20 mouse cellular contexts compared by ENCODE assay signal in genomic region chr9:119164743-119165142, GRCm38 (mm10). TPM values are rescaled to one million over a fixed set of nuclear protein-coding genes. Genes with fewer than 3 reads are reported as not detected.
A peak's percentile ranks its signal among the peaks of the same experiment; 100 is the strongest.
DNase-seq lines count a peak whose midpoint lies in the region; ATAC-seq and TF ChIP-seq lines count a peak whose summit lies in the region.
"Had no signal": no experiment of that assay in that cellular context is flagged by ENCODE, and none has a peak within 500 bp of the region (broad histone marks: within the 10 kb centered on the region; RNA-seq: fewer than 3 reads in every experiment).

No protein-coding gene starts in this region.

- H3K9me3 ChIP-seq in intestine, embryonic 16.5 days (ENCODE audit: control insufficient read depth, low read length), result no peaks in the 10 kb centered on the region
- H3K9me3 ChIP-seq in intestine, embryonic 15.5 days, result no peaks in the 10 kb centered on the region
- H3K9me3 ChIP-seq: embryonic facial prominence, embryonic 13.5 days had no signal

- no peaks in the 10 kb centered on the region for H3K36me3 ChIP-seq in intestine, embryonic 16.5 days (ENCODE audit: control insufficient read depth, insufficient read depth, low read length)
- H3K36me3 ChIP-seq in intestine, embryonic 15.5 days, result no peaks in the 10 kb centered on the region
- H3K36me3 ChIP-seq: embryonic facial prominence, embryonic 13.5 days; neural tube, embryonic 13.5 days had no signal

- peak; percentile 51 to 53 for DNase-seq in urinary bladder, adult 18-20 months (ENCODE audit: low spot score in 2 of 2)
- DNase-seq in urinary bladder, postnatal 4 days (ENCODE audit: low spot score in 2 of 2), result no peak
- DNase-seq in kidney, postnatal 14 days, result peak; percentile 61
- DNase-seq in yolk sac, embryonic 10.5 days (ENCODE audit: low spot score), result peak; percentile 59
- DNase-seq in layer of hippocampus, adult 2 months (ENCODE audit: low spot score in 2 of 2), result no peak
- no peak for DNase-seq in T-cell, adult 2 months (ENCODE audit: low spot score)
- DNase-seq: cerebellum, adult 11-12 months; retina, postnatal 1 day had no signal

- H3K4me3 ChIP-seq in intestine, embryonic 16.5 days (ENCODE audit: low read length), result no peak overlapping the region
- H3K4me3 ChIP-seq in intestine, embryonic 15.5 days (replicated peaks), result no peak overlapping the region
- no peak overlapping the region for H3K4me3 ChIP-seq in layer of hippocampus, adult 2 months
- H3K4me3 ChIP-seq: embryonic facial prominence, embryonic 13.5 days; neural tube, embryonic 13.5 days had no signal

- no peak overlapping the region for H3K9ac ChIP-seq in intestine, embryonic 16.5 days (ENCODE audit: low read depth, low read length)
- H3K9ac ChIP-seq in intestine, embryonic 15.5 days, result no peak overlapping the region
- H3K9ac ChIP-seq: embryonic facial prominence, embryonic 13.5 days; hindbrain, embryonic 14.5 days; neural tube, embryonic 13.5 days had no signal

- no peak overlapping the region for H3K27ac ChIP-seq in intestine, embryonic 16.5 days (ENCODE audit: low read length)
- H3K27ac ChIP-seq in intestine, embryonic 15.5 days, result no peak overlapping the region
- no peak overlapping the region for H3K27ac ChIP-seq in layer of hippocampus, adult 2 months
- H3K27ac ChIP-seq: embryonic facial prominence, embryonic 13.5 days; hindbrain, embryonic 14.5 days; neural tube, embryonic 13.5 days had no signal

- H3K27me3 ChIP-seq in intestine, embryonic 16.5 days (replicated peaks; ENCODE audit: control insufficient read depth, insufficient read depth, low read length), result no peaks in the 10 kb centered on the region
- H3K27me3 ChIP-seq in intestine, embryonic 15.5 days (replicated peaks), result no peaks in the 10 kb centered on the region
- H3K27me3 ChIP-seq: embryonic facial prominence, embryonic 13.5 days; neural tube, embryonic 13.5 days had no signal

- TF ChIP-seq CTCF in layer of hippocampus, adult 2 months (conservative IDR thresholded peaks at IDR 0.05), result no peak

- H3K4me1 ChIP-seq in intestine, embryonic 16.5 days (ENCODE audit: control insufficient read depth, insufficient read depth, low read length), result no peaks in the 10 kb centered on the region
- H3K4me1 ChIP-seq in intestine, embryonic 15.5 days (replicated peaks), result no peaks in the 10 kb centered on the region
- H3K4me1 ChIP-seq: embryonic facial prominence, embryonic 13.5 days; neural tube, embryonic 13.5 days had no signal

- peak; percentile 52 for ATAC-seq in intestine, embryonic 16.5 days
- ATAC-seq in intestine, embryonic 15.5 days, result no peak

- no peak overlapping the region for H3K4me2 ChIP-seq in intestine, embryonic 16.5 days (ENCODE audit: low read depth, low read length)
- H3K4me2 ChIP-seq in intestine, embryonic 15.5 days (replicated peaks), result no peak overlapping the region
- H3K4me2 ChIP-seq: embryonic facial prominence, embryonic 13.5 days; hindbrain, embryonic 14.5 days; neural tube, embryonic 13.5 days had no signal

- 86% methylated on average over 7 of the region's 7 CpGs for WGBS in intestine, embryonic 16.5 days
- WGBS in intestine, embryonic 15.5 days, result 87% methylated on average over 7 of the region's 7 CpGs

RNA-seq across cellular contexts. Expression of gene Gm47289, which starts 5.8 kb away (rescaled TPM):
- not detected in 2 replicates for polyA plus RNA-seq in intestine, embryonic 16.5 days (2015; fragmentation: Nextera tagmentation; extraction: Ambion mirVana)
- not detected in 2 replicates for polyA plus RNA-seq in intestine, embryonic 15.5 days (2015; fragmentation: Nextera tagmentation; extraction: Ambion mirVana)
- not detected for total RNA-seq in layer of hippocampus, adult 2 months (2021)
- total RNA-seq: ES-E14; heart, adult 18-20 months; left cerebral cortex, adult 18-20 months; megakaryocyte, adult 5-6 weeks had no signal
- polyA plus RNA-seq: C2C12; embryonic facial prominence, embryonic 13.5 days; forebrain, embryonic 11.5 days; heart, postnatal 0 days; hindbrain, embryonic 14.5 days; neural tube, embryonic 13.5 days had no signal

RNA-seq across cellular contexts. Expression of gene Acaa1b, which starts 7.8 kb away (rescaled TPM):
- polyA plus RNA-seq in intestine, embryonic 16.5 days (2015; fragmentation: Nextera tagmentation; extraction: Ambion mirVana), result 3.1 and 3.7 TPM in 2 replicates
- 1.9 and 2.2 TPM in 2 replicates for polyA plus RNA-seq in intestine, embryonic 15.5 days (2015; fragmentation: Nextera tagmentation; extraction: Ambion mirVana)
- 1 to 10 TPM; 1.6 TPM for total RNA-seq in layer of hippocampus, adult 2 months (2021)

RNA-seq across cellular contexts. Expression of gene Slc22a13, which starts 44.2 kb away (rescaled TPM):
- not detected in 2 replicates for polyA plus RNA-seq in intestine, embryonic 16.5 days (2015; fragmentation: Nextera tagmentation; extraction: Ambion mirVana)
- polyA plus RNA-seq in intestine, embryonic 15.5 days (2015; fragmentation: Nextera tagmentation; extraction: Ambion mirVana), result not detected in 2 replicates
- not detected for total RNA-seq in layer of hippocampus, adult 2 months (2021)
- total RNA-seq: heart, adult 18-20 months; left cerebral cortex, adult 18-20 months; megakaryocyte, adult 5-6 weeks had no signal
- polyA plus RNA-seq: C2C12; embryonic facial prominence, embryonic 13.5 days; forebrain, embryonic 11.5 days; heart, postnatal 0 days; hindbrain, embryonic 14.5 days; neural tube, embryonic 13.5 days had no signal

Comparison
In these comparisons a context has a peak if more than half of its experiments do, and no peak if none do; other contexts are left out.
1. DNase-seq: peak in urinary bladder, adult 18-20 months (2 of 2), kidney, postnatal 14 days (single experiment) and yolk sac, embryonic 10.5 days (single experiment); none in urinary bladder, postnatal 4 days (0 of 2), layer of hippocampus, adult 2 months (0 of 2) and T-cell, adult 2 months (single experiment).